Mouse (Mus musculus) layer of hippocampus, postnatal 10 days (tissue): ENCODE results near the gene 2010109A12Rik. TPM values are rescaled to one million over a fixed set of nuclear protein-coding genes. Genes with fewer than 3 reads are reported as not detected.

Experiments
- DNase-seq, 2 experiments: peaks; one replicate each; pipeline ENCODE4 v3.0.0; 2021; ENCODE audit warnings: low spot score in 2 of 2
- long read RNA-seq: library from polyadenylated mRNA; stranded (forward); transcript quantifications from one replicate; pipeline ENCODE4 v2.0.0, GENCODE M21; 2023
- total RNA-seq, 2 experiments: library from RNA; stranded (reverse); gene quantifications; 2 replicates each; pipeline ENCODE4 v1.2.3; 2021

2010109A12Rik gene
- total RNA-seq, result 1 to 10 TPM in 1 of 2 experiments, under 1 TPM in 1; 0.87 to 1.1 TPM
- long read RNA-seq, partial matches to known transcripts, result 0 of 1 reads
- long read RNA-seq, other reads (novel, unspliced or antisense), result 0 of 1 reads

- peak; percentile 95 to 97 for DNase-seq
Measured at GRCm38 (mm10) chr5:93206109-93207005, at the start of gene 2010109A12Rik, which contains the start of gene Ccni. 2010109A12Rik (plus strand) TSS chr5:93206518. Ccni (minus strand) TSS chr5:93206495.

GRCm38 (mm10) chr5:93163541-93163940 is 42.8 kb upstream of the 2010109A12Rik start:
- peak; percentile 56 to 71 for DNase-seq

GRCm38 (mm10) chr5:93167919-93168516 is 38.3 kb upstream of the 2010109A12Rik start:
- DNase-seq, result no peak

- DNase-seq, result no peak
Measured at GRCm38 (mm10) chr5:93168654-93169053, 37.7 kb upstream of the 2010109A12Rik start.

- no peak for DNase-seq
Measured at GRCm38 (mm10) chr5:93171420-93171819, 34.9 kb upstream of the 2010109A12Rik start.

GRCm38 (mm10) chr5:93172536-93172935 is 33.8 kb upstream of the 2010109A12Rik start:
- no peak for DNase-seq

GRCm38 (mm10) chr5:93174675-93175074 is 31.6 kb upstream of the 2010109A12Rik start:
- no peak for DNase-seq

- DNase-seq, result no peak
Measured at GRCm38 (mm10) chr5:93178616-93179015, 27.7 kb upstream of the 2010109A12Rik start.

GRCm38 (mm10) chr5:93180252-93180651 is 26.1 kb upstream of the 2010109A12Rik start:
- no peak for DNase-seq

- DNase-seq, result no peak
Measured at GRCm38 (mm10) chr5:93183311-93183710, 23.0 kb upstream of the 2010109A12Rik start.

GRCm38 (mm10) chr5:93184548-93184947 is 21.8 kb upstream of the 2010109A12Rik start:
- DNase-seq, result no peak

GRCm38 (mm10) chr5:93189607-93190006 is 16.7 kb upstream of the 2010109A12Rik start:
- no peak for DNase-seq

- DNase-seq, result no peak
Measured at GRCm38 (mm10) chr5:93190428-93190827, 15.9 kb upstream of the 2010109A12Rik start.

- DNase-seq, result no peak
Measured at GRCm38 (mm10) chr5:93198232-93198631, 8.1 kb upstream of the 2010109A12Rik start.

- no peak for DNase-seq
Measured at GRCm38 (mm10) chr5:93201181-93201580, 5.1 kb upstream of the 2010109A12Rik start.

- DNase-seq, result peak; percentile 54 to 67
Measured at GRCm38 (mm10) chr5:93205371-93206108, 778 bp upstream of the 2010109A12Rik start.

GRCm38 (mm10) chr5:93207006-93207348 is 659 bp downstream of the 2010109A12Rik start:
- peak; percentile 42 to 57 for DNase-seq

- DNase-seq, result no peak
Measured at GRCm38 (mm10) chr5:93207555-93207954, 1.2 kb downstream of the 2010109A12Rik start.

GRCm38 (mm10) chr5:93218375-93218774 is 12.1 kb downstream of the 2010109A12Rik start:
- no peak for DNase-seq

GRCm38 (mm10) chr5:93221661-93222060 is 15.3 kb downstream of the 2010109A12Rik start:
- DNase-seq, result no peak

GRCm38 (mm10) chr5:93224549-93224948 is 18.2 kb downstream of the 2010109A12Rik start:
- DNase-seq, result no peak
